Mouse (Mus musculus): ENCODE measurements around the gene Cdh15. TPM values are rescaled to one million over a fixed set of nuclear protein-coding genes. Genes with fewer than 3 reads are reported as not detected.

Cdh15 gene
- total RNA-seq (2022) = 1 to 10 TPM in 3 of 4 experiments, under 1 TPM in 1; 0.62 to 1.2 (median 1.1) TPM

- no peak for DNase-seq (ENCODE audit: low spot score in 2 of 2)
Measured at GRCm38 (mm10) chr8:122847829-122848561, at the start of gene Cdh15. Gene Cdh15, plus strand, starts transcription at chr8:122847966.

- no peak for DNase-seq (ENCODE audit: low spot score in 2 of 2)
Measured at GRCm38 (mm10) chr8:122803906-122804761, 43.6 kb upstream of the Cdh15 start.

GRCm38 (mm10) chr8:122805349-122805748 lies 42.4 kb upstream of the Cdh15 start:
- peak in 1 of 2 experiments; percentile 36 for DNase-seq (ENCODE audit: low spot score in 2 of 2)

- no peak for DNase-seq (ENCODE audit: low spot score in 2 of 2)
Measured at GRCm38 (mm10) chr8:122806956-122807538, 40.7 kb upstream of the Cdh15 start.

- no peak for DNase-seq (ENCODE audit: low spot score in 2 of 2)
Measured at GRCm38 (mm10) chr8:122807907-122808306, 39.9 kb upstream of the Cdh15 start.

GRCm38 (mm10) chr8:122810376-122810775 lies 37.4 kb upstream of the Cdh15 start:
- no peak for DNase-seq (ENCODE audit: low spot score in 2 of 2)

- DNase-seq (ENCODE audit: low spot score in 2 of 2) = no peak
Measured at GRCm38 (mm10) chr8:122811870-122812494, 35.8 kb upstream of the Cdh15 start.

- no peak for DNase-seq (ENCODE audit: low spot score in 2 of 2)
Measured at GRCm38 (mm10) chr8:122812610-122813250, 35.0 kb upstream of the Cdh15 start.

GRCm38 (mm10) chr8:122814608-122815007 lies 33.2 kb upstream of the Cdh15 start:
- no peak for DNase-seq (ENCODE audit: low spot score in 2 of 2)

GRCm38 (mm10) chr8:122816965-122817364 lies 30.8 kb upstream of the Cdh15 start:
- DNase-seq (ENCODE audit: low spot score in 2 of 2) = no peak

- no peak for DNase-seq (ENCODE audit: low spot score in 2 of 2)
Measured at GRCm38 (mm10) chr8:122817724-122818496, 29.9 kb upstream of the Cdh15 start.

GRCm38 (mm10) chr8:122819776-122820175 lies 28.0 kb upstream of the Cdh15 start:
- no peak for DNase-seq (ENCODE audit: low spot score in 2 of 2)

GRCm38 (mm10) chr8:122824571-122824970 lies 23.2 kb upstream of the Cdh15 start:
- DNase-seq (ENCODE audit: low spot score in 2 of 2) = no peak

- DNase-seq (ENCODE audit: low spot score in 2 of 2) = no peak
Measured at GRCm38 (mm10) chr8:122824986-122825385, 22.8 kb upstream of the Cdh15 start.

GRCm38 (mm10) chr8:122825408-122825807 lies 22.4 kb upstream of the Cdh15 start:
- no peak for DNase-seq (ENCODE audit: low spot score in 2 of 2)

- no peak for DNase-seq (ENCODE audit: low spot score in 2 of 2)
Measured at GRCm38 (mm10) chr8:122829396-122829795, 18.4 kb upstream of the Cdh15 start.

GRCm38 (mm10) chr8:122830349-122831061 lies 17.3 kb upstream of the Cdh15 start:
- peak; percentile 59 to 98 for DNase-seq (ENCODE audit: low spot score in 2 of 2)

- DNase-seq (ENCODE audit: low spot score in 2 of 2) = no peak
Measured at GRCm38 (mm10) chr8:122834416-122834815, 13.3 kb upstream of the Cdh15 start.

GRCm38 (mm10) chr8:122834971-122835370 lies 12.8 kb upstream of the Cdh15 start:
- DNase-seq (ENCODE audit: low spot score in 2 of 2) = peak; percentile 44 to 51

- no peak for DNase-seq (ENCODE audit: low spot score in 2 of 2)
Measured at GRCm38 (mm10) chr8:122836199-122836598, 11.6 kb upstream of the Cdh15 start.
